Mouse (Mus musculus) left cerebral cortex, adult 2 months (tissue): ENCODE results near the gene Plekho2. TPM values are rescaled to one million over a fixed set of nuclear protein-coding genes. Genes with fewer than 3 reads are reported as not detected.

Experiments
- DNase-seq, 2 experiments: peaks; one replicate each; pipeline ENCODE4 v3.0.0; 2021 to 2022; ENCODE audit warnings: low spot score in 2 of 2, mixed read lengths in 1 of 2; ENCODE audit errors: extremely low spot score in 1 of 2
- H3K27ac ChIP-seq: fragments of 200-600 bp; 2 replicates; pipeline ENCODE4 v1.8.1; 2022
- H3K4me3 ChIP-seq: fragments of 200-600 bp; 2 replicates; pipeline ENCODE4 v1.8.1; 2022
- CTCF ChIP-seq: fragments of 200-600 bp; IDR thresholded peaks from 2 replicates; pipeline ENCODE4 v1.8.1; 2022; ENCODE audit warnings: antibody characterized with exemption, mild to moderate bottlenecking, moderate library complexity
- intact Hi-C: fragments of 180-260 bp; cut with DNase I; formaldehyde crosslinking; loops from one replicate; pipeline ENCODE4 v1.15.1; 2025
- total RNA-seq, 2 experiments: library from RNA; stranded (reverse); gene quantifications; 2 replicates each; pipeline ENCODE4 v1.2.3; 2021

Plekho2 gene
- total RNA-seq, 2 experiments from 2014 or later: 13.3 to 15.1 TPM

DNA sequence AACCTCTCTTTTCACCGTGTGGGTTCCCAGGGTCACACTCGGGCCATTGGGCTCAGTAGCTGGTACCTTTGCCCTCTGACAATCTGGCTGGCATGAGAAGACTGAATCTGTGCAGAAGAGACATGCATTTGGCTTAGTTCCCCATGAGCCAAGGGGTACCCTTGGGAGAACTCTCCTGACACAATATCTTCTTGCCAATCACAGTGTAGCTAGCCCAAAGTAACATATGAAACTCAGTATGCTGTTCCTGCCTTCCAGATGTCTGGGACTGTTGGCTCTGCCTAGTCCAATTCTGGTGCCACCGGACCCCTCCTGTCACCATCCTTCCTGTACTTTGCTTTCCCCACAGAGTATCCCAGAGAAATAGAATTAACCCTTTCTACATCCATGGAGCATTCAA is 30.7 kb downstream of the Plekho2 start:
- TF ChIP-seq CTCF: no peak
- intact Hi-C loops: no loop called here
- H3K27ac ChIP-seq: no peak overlapping the region

DNA sequence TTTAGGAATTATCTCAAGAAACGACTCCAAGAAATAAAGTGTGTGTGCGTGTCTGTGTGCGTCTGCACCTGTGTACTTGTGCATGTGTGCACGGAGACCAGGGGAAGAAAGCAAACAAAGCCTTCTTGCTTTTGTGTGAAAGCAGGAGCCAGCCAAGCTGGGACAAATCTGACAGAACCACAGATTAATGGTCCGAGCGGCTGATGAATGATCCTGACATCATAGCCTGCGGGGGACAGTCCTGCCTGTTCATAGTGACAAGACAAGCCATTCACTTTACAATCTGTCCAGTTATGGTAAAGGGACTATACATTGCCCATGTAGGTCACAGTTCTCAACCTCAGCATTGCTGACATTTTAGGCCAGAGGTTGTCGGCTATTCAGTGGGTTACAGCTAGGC is 31.5 kb downstream of the Plekho2 start:
- DNase-seq: no peak
- intact Hi-C loops: no loop called here
- H3K4me3 ChIP-seq: no peak overlapping the region
- no peak overlapping the region for H3K27ac ChIP-seq
- no peak for TF ChIP-seq CTCF

More for the DNA sequence above, 30.7 kb downstream of the Plekho2 start:
- H3K4me3 ChIP-seq: no peak overlapping the region
- DNase-seq: no peak

DNA sequence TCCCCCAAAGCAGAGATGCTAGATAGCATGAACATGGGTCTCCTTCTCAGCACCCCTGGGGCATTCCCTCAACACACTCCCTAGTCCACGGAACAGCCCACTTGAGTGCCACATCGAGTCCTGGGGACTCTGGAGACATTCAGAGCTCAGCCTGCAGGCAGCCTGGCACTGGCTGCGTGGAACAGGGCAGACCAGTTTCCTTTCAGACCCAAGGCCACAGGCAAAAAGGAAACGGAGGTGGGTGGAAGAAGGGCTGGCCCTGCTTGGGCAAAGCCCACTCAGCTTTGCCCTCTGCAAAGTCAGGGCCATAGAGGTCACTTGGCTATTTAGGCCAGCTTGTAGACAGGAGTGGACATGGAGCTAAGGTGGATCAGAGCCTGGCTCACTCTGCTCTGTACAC is 32.0 kb downstream of the Plekho2 start:
- Histone ChIP-seq H3K27ac (no peak overlapping the region), H3K4me3 (no peak overlapping the region)
- intact Hi-C loops: no loop called here
- DNase-seq: no peak
- no peak for TF ChIP-seq CTCF

DNA sequence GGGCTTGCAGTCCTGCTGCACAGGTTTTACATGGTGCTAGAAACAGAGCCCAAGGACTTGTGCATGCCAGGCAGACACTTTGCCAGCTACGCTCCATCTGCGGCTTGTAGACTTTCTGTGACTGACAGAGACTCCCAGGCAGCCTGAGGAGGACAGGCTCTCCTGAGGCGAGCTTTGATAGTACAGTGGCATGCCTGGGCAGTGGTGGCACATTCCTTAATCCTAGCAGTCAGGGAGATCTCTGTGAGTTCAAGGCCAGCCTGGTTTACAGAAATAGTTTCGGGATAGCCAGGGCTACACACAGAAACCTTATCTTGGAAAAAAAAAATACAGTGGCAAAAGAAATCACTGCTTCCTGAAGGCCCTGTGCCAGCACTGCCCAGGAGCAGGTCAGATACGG is 32.7 kb downstream of the Plekho2 start:
- Histone ChIP-seq H3K4me3 (no peak overlapping the region), H3K27ac (no peak overlapping the region)
- TF ChIP-seq CTCF: no peak
- no peak for DNase-seq
- intact Hi-C loops: no loop called here

DNA sequence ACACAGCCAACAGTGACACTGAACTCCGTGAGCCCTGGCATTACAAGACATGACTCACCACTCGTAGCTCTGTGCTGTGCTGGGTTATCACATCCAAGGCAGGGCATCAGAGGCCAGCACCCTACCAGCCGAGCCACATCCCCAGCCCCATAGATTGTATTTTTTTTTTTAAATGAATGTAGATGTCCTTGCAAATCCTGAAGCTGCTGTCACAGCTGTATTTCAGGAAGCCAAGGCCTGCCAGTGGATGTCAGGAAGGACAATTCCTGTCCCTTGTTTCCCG is 33.5 kb downstream of the Plekho2 start:
- intact Hi-C loops: no loop called here
- peak overlapping the region; percentile 32; the same call in 1 of the 2 replicates for H3K27ac ChIP-seq
- no peak for DNase-seq
- no peak for TF ChIP-seq CTCF
- H3K4me3 ChIP-seq: no peak overlapping the region

DNA sequence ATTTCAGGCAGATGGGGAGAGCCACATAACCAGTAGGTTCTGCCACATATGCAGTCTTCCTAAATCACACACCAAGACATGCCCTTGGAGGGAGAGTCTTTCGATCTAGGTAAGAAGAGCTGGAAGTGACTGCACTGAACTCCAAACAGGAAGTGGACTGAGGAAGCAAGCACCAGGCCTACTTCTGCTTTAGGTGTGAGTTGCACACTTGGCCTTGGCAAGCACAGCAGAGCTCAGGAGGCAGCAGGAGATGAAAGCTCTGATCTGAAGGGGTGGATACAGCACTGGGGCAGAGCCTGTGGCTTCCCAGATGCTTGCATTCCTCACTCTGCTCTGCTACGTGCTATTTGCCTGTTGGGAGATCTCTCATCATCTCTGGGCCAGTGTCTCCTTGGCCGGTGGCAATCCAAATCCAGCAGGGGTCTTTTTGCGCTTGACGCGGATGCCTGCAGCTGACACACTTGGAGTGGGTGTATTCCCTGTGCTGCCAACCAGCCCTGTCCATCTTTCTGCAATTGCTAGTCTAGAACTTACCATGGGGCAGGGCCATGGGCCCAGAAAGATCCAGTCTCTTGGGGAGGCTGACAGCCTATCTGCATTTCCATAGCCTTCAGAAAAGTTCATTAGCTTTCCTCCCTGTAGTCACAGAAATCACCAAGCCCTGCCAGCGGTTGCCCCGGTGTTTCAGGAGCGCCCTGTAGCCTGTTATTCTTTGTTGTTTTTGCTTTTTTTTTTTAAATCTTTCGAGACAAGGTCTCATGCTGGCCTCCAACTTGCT is 34.0 kb downstream of the Plekho2 start:
- intact Hi-C loops: no loop called here
- Histone ChIP-seq H3K4me3 (no peak overlapping the region), H3K27ac (no peak overlapping the region)
- no peak for TF ChIP-seq CTCF
- DNase-seq: no peak

DNA sequence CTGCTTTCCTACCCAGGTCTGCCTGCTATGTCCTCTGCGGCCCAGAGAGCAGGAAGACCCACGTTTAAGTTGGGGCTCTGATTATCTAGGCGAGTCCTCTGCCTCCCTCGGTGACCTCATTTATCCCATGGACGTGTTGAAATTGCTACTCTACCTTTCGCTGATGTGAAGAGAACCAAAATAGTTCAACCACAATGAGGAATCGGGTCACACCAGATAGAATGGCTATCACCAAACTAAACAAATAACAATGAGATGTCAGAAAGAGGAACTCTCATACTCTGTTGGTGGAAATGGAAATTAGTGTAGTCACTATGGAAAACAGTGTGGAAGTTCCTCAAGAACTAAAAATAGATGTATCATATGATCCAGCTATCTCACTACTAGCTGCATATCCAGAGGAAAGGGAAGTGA is 37.7 kb downstream of the Plekho2 start:
- TF ChIP-seq CTCF: no peak
- DNase-seq: no peak
- intact Hi-C loops: no loop called here
- peak overlapping the region; percentile 36; the same call in 1 of the 2 replicates for H3K27ac ChIP-seq
- no peak overlapping the region for H3K4me3 ChIP-seq

DNA sequence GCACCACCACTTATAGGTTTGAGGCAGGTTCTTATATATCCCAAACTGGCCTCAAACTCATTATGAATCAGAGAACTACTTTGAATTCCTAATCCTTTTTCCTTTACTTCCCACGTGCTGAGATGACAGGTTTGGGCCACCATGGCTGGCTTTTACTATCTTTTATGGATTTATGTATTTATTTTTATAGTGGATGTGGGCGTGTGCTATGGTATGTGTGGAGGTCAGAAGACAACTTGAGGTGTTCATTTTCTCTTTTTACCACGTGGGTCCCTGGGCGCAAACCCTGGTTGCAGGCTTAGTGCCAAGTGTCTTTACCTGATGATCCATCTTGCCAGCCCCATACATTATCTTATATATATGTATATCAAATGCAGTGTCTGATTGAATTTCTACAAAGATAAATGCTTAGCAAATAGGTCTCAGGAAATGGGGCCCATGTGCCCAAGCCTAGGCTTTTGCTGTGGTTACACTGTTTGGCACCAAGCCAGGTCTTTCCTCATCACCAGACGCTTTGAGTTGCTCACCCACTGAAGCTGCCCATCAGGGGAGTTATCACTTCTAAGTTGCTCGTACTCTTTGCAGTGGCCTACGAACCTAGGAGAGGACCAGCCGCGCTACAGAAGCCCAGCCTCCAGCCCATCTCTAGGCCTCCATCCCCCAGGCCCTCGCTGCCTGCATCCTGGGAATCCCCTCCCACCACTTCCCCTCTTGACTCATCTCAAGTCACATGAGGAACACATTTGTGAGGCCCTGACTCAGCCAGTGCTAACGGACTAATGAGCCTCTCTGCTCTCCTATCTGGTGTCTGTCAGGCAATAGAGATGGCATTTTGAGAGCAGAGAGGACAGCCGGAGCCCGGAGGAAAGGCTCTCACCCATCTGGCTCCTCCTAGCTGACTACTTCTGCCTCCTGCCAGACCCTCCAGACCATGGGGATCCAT is 38.4 kb downstream of the Plekho2 start:
- Histone ChIP-seq H3K27ac (peak overlapping the region; percentile 36; the same call in 1 of the 2 replicates), H3K4me3 (no peak overlapping the region)
- TF ChIP-seq CTCF: no peak
- intact Hi-C loops: no loop called here
- DNase-seq: peak in 1 of 2 experiments; percentile 28

DNA sequence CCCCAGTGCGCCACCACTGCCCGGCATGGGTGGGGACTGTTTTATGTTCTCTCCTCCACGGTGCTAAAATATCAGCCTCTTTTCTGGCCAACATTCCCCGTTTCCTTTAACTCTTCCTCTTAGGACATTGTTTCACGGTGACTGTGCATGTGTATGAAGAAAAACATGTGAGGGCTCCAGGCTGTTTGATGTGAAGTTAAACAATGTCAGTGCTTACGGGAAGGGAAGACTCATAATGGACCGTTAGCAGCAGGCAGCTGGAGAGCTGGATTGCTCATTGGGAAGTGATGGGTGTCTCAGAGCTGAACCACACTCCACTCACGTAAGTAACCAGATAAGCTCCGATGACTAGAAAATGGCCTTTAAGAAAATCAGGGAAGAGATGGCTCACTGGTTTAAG is 40.1 kb downstream of the Plekho2 start:
- intact Hi-C loops: no loop called here
- TF ChIP-seq CTCF: no peak

DNA sequence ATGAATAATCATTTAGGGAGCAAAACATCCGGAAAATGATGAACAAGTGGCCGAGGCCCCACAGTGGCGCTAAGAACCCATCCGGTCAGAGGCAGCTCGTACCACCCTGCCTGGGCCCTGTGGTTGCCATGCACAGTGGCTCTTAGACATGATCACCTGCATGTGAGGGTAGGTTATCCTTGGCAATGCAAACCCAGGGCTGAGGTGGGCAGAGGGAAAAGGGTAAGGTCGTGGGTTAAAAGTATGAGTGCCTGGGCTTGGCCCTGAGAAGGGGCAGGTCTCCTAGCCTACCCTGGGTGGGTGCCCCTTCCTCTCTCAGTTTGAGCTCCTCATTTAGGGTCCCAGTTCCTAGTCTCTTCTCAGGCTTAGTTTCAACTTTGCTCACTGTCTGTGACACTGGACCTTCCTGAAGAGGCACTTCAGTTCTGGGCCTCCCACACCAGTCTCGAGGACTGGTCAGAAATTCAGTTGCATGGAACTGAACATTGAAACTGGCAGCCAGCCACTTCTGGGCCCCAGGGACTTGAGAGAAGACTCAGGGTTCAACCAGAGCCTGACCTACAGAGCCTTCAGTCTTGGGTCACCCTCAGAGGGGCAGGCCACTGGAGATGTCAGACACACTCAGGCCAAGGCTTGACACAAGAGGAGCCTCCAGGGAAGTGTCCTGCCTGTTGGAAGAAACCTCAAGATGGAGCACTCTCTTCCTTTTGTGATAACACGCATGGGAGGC is 41.8 kb downstream of the Plekho2 start:
- intact Hi-C loops: no loop called here
- DNase-seq: no peak
- H3K27ac ChIP-seq: no peak overlapping the region
- TF ChIP-seq CTCF: no peak
- no peak overlapping the region for H3K4me3 ChIP-seq

More for the DNA sequence above, 40.1 kb downstream of the Plekho2 start:
- no peak overlapping the region for H3K27ac ChIP-seq
- H3K4me3 ChIP-seq: no peak overlapping the region
- no peak for DNase-seq

DNA sequence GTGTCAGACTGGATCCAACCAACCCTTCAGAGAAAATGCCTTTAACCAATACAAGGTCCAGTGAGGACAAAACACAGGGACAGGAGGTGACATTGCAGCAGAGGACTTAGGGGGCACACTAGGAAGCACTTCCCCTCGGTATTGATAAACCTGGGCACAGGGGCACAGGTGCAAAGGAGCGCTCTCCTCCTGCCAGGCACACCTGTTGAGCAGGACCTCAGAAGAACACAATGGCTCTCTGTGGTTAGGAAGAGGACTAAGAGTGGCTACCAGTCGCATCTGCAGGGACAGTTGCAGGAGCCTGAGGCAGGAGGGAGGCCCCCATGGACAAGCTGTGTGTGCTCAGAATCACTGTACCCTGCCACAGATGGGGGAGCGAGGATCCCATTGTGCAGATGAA is 43.3 kb downstream of the Plekho2 start:
- Histone ChIP-seq H3K27ac (no peak overlapping the region), H3K4me3 (no peak overlapping the region)
- intact Hi-C loops: no loop called here
- DNase-seq: no peak
- no peak for TF ChIP-seq CTCF
